Mouse (Mus musculus) gastrocnemius, postnatal 25 days (tissue): ENCODE data around the gene Alkbh6. TPM values are rescaled to one million over a fixed set of nuclear protein-coding genes. Genes with fewer than 3 reads are reported as not detected.

Source experiments
- DNase-seq: peaks from one replicate; pipeline ENCODE4 v3.0.0; 2022
- long read RNA-seq, 2 experiments: library from polyadenylated mRNA; stranded (forward); transcript quantifications; one replicate each; pipeline ENCODE4 v2.0.0; 2021
- total RNA-seq, 2 experiments: library from RNA; stranded (reverse); gene quantifications; 1 replicate in 1 of 2; 2 replicates in 1 of 2; pipeline ENCODE4 v1.2.3; 2021

Alkbh6 gene
- total RNA-seq = 10 to 100 TPM; 18.6 to 18.8 TPM
- long read RNA-seq, experiment 1, transcript Alkbh6-201 (7 exons, 982 nt) = major isoform, 27 of 39 reads
- long read RNA-seq, experiment 1, partial matches to known transcripts = 2 of 39 reads
- long read RNA-seq, experiment 1, other reads (novel, unspliced or antisense) = 5 of 39 reads
- long read RNA-seq, experiment 2, transcript Alkbh6-201 (7 exons, 982 nt) = major isoform, 19 of 36 reads
- long read RNA-seq, experiment 2, transcript Alkbh6-202 (6 exons, 1,112 nt) = minor isoform, 10 of 36 reads
- long read RNA-seq, experiment 2, partial matches to known transcripts = 0 of 36 reads
- long read RNA-seq, experiment 2, other reads (novel, unspliced or antisense) = 6 of 36 reads

- DNase-seq = peak; percentile 95
These were observed at the start of gene Alkbh6 for GRCm38 (mm10) chr7:30308076-30309005. Gene Alkbh6, plus strand, starts transcription at chr7:30308717.

GRCm38 (mm10) chr7:30265041-30265440 is 43.5 kb upstream of the Alkbh6 start:
- no peak for DNase-seq

- DNase-seq = no peak
These were observed 43.0 kb upstream of the Alkbh6 start for GRCm38 (mm10) chr7:30265531-30265930.

- DNase-seq = no peak
These were observed 42.6 kb upstream of the Alkbh6 start for GRCm38 (mm10) chr7:30265935-30266334.

GRCm38 (mm10) chr7:30266780-30267179 is 41.7 kb upstream of the Alkbh6 start:
- no peak for DNase-seq

GRCm38 (mm10) chr7:30269641-30270040 is 38.9 kb upstream of the Alkbh6 start:
- no peak for DNase-seq

- DNase-seq = no peak
These were observed 34.1 kb upstream of the Alkbh6 start for GRCm38 (mm10) chr7:30274383-30274782.

GRCm38 (mm10) chr7:30278911-30279310 is 29.6 kb upstream of the Alkbh6 start:
- DNase-seq = no peak

GRCm38 (mm10) chr7:30279536-30279935 is 29.0 kb upstream of the Alkbh6 start:
- no peak for DNase-seq

- DNase-seq = peak; percentile 91
These were observed 28.4 kb upstream of the Alkbh6 start, which contains the start of the genes Thap8 and Wdr62 for GRCm38 (mm10) chr7:30279951-30280669. Gene Thap8, plus strand, starts transcription at chr7:30280094. Gene Wdr62, minus strand, starts transcription at chr7:30280419.

GRCm38 (mm10) chr7:30280670-30281138 is 27.8 kb upstream of the Alkbh6 start:
- DNase-seq = peak; percentile 87

- DNase-seq = no peak
These were observed 27.0 kb upstream of the Alkbh6 start for GRCm38 (mm10) chr7:30281522-30281921.

GRCm38 (mm10) chr7:30282740-30283139 is 25.8 kb upstream of the Alkbh6 start:
- DNase-seq = peak; percentile 27

- DNase-seq = no peak
These were observed 21.7 kb upstream of the Alkbh6 start for GRCm38 (mm10) chr7:30286701-30287410.

- no peak for DNase-seq
These were observed 20.5 kb upstream of the Alkbh6 start for GRCm38 (mm10) chr7:30288046-30288445.

- no peak for DNase-seq
These were observed 19.3 kb upstream of the Alkbh6 start for GRCm38 (mm10) chr7:30289071-30289713.

- no peak for DNase-seq
These were observed 18.7 kb upstream of the Alkbh6 start for GRCm38 (mm10) chr7:30289714-30290399.

GRCm38 (mm10) chr7:30291215-30292131 is 17.0 kb upstream of the Alkbh6 start, which contains the start of gene Clip3:
Gene Clip3, plus strand, starts transcription at chr7:30291728.
- peak; percentile 59 for DNase-seq

- no peak for DNase-seq
These were observed 14.7 kb upstream of the Alkbh6 start for GRCm38 (mm10) chr7:30293795-30294194.
